Mouse (Mus musculus): Measurements from ENCODE around the gene Ebi3. TPM values are rescaled to one million over a fixed set of nuclear protein-coding genes. Genes with fewer than 3 reads are reported as not detected.

The Ebi3 gene
- polyA plus RNA-seq, 1 experiment from 2014 or later, result 5.1 TPM

DNA sequence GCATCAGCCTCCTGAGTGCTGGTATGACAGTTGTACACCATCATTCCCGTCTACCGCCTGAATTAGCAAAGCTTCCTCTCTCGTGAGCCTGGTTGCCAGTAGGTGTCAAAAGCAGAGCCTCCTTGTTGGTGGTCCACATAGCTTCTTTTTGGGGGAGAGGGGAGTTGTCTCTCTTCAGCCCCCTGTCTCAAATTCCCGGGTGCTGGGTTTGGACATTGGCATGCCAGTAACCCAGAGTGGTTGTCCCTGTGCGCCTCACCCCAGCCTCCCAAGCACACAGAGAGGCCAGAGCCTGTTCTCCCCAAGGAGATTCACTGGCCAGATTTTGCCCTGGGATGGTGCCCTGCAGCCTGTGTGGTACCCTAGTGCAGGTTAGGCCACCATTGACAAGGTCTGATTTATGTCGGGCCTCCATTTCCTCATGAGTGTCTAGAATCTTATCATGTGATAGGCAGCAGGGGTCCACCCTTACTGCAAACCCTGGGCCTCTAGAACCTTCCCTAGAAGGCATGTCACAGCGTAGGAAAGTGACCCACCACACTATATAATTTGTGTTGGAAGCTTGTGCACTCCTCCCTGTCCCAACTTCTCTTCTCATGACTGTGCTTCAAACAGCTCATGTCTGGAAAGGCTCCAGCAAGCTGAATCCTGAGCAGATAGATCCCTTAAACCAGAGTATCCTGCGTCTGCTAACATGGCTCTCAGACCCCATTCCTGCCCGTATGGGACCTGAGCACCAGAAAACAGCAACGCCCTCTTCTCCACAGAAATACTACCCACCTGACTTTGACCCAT, 7.7 kb downstream of the Ebi3 start:
- 78% methylated on average over 10 of the region's 10 CpGs for WGBS
- Histone ChIP-seq H3K4me3 (peak overlapping the region; percentile 51), H3K27ac (replicated peaks) (peak overlapping the region; percentile 96), H3K36me3 (peaks cover 40% of the 10 kb centered on the region), H3K9me3 (no peaks in the 10 kb centered on the region), H3K9ac (peak overlapping the region; percentile 67), H3K27me3 (peaks cover 4% of the 10 kb centered on the region), H3K4me1 (replicated peaks) (peaks cover 46% of the 10 kb centered on the region), H3K4me2 (peak overlapping the region; percentile 64)
- no peak for ATAC-seq (ENCODE audit: low read depth)

DNA sequence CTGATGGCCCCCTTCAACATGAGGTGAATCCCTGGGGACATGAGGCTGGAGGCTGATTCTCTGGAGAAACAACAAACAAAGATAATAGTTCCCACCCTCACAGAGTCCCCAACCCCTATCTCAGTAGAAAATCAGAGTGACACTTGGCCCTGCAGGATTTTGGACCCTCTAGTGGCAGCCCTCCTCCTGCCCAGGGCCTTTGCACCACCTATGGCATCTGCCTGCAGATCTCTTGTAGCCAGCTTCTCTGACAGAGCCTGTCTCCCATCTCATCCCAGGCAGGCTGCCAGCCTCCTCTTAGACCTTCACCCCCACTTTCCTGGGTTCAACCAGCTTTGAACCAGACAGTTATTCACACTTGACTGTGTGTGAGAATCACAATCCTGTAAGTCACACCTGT, 8.4 kb downstream of the Ebi3 start:
- Histone ChIP-seq H3K27ac (replicated peaks) (no peak overlapping the region), H3K4me2 (no peak overlapping the region), H3K4me1 (replicated peaks) (peaks cover 42% of the 10 kb centered on the region), H3K36me3 (peaks cover 45% of the 10 kb centered on the region), H3K9me3 (no peaks in the 10 kb centered on the region), H3K9ac (no peak overlapping the region), H3K27me3 (no peaks in the 10 kb centered on the region), H3K4me3 (no peak overlapping the region)
- ATAC-seq (ENCODE audit: low read depth), result no peak

DNA sequence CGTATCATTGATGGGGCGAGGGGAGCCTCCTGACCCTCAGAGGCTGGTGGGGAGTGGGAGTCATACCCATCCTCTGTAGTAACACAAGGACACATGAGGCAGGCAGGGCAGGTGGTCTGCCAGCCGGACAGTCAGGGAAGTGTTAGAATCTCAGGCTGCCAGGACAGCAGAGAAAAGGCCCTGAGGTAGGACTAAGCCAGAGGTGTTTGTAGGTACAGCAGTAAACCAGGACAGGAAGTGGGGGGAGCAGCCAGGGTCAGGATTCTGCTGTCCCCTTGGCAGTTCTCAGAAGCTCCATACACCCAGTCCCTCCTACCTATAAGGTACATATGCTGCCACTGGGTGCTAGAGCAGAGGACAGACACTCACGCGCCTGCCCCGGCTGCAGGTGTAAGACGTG, 9.2 kb downstream of the Ebi3 start:
- no peak overlapping the region for H3K9ac ChIP-seq
- no peak overlapping the region for H3K4me2 ChIP-seq
- no peak overlapping the region for H3K4me3 ChIP-seq
- H3K9me3 ChIP-seq, result no peaks in the 10 kb centered on the region
- ATAC-seq (ENCODE audit: low read depth), result no peak
- WGBS, result 93% methylated on average over 7 of the region's 7 CpGs
- no peak overlapping the region for H3K27ac ChIP-seq (replicated peaks)
- no peaks in the 10 kb centered on the region for H3K27me3 ChIP-seq
- peaks cover 52% of the 10 kb centered on the region for H3K36me3 ChIP-seq
- peaks cover 34% of the 10 kb centered on the region for H3K4me1 ChIP-seq (replicated peaks)

DNA sequence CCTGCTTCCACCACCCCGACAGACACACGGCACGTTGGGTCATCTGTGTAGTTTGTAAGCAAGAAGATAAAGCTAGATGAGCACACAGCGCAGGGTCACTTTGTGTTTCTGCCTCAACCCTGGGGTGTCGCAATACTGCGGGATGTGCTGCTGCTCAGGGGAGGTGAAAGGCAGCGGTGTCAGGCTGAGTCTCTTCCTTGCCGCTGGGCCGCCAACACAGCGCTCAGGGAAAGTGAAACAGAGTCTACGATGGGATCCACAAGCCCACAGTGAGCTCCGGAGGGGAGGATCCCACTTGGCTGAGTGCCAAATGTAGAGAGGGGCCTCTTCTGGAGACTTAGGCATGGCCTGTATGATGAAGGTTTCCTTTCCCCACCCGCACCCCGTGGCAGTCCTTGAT, 10.7 kb downstream of the Ebi3 start:
- 80% methylated on average over 14 of the region's 14 CpGs for WGBS
- H3K4me2 ChIP-seq, result no peak overlapping the region
- peaks cover 68% of the 10 kb centered on the region for H3K36me3 ChIP-seq
- H3K4me1 ChIP-seq (replicated peaks), result peaks cover 29% of the 10 kb centered on the region
- H3K9ac ChIP-seq, result no peak overlapping the region
- H3K4me3 ChIP-seq, result no peak overlapping the region
- H3K27me3 ChIP-seq, result no peaks in the 10 kb centered on the region
- H3K9me3 ChIP-seq, result no peaks in the 10 kb centered on the region
- no peak for ATAC-seq (ENCODE audit: low read depth)
- peak overlapping the region; percentile 23; the same call in 1 of the 2 replicates for H3K27ac ChIP-seq (replicated peaks)

DNA sequence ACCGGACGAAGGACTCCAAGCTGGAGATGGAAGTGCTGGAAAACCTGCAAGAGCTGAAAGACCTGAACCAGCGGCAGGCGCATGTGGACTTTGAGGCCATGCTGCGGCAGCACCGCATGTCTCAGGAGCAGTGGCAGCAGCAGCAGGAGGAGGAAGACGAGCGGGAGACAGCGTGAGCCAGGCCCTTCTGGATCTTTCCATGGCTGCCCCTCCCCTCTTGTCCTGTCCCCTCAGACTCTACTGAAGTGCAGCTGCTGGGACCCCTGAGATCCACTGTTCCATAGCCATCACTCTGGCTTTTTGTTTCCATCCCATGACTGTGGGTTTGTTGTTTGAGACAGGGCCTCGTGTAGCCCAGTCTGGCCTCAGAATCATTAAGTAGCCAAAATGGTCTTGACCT, 12.1 kb downstream of the Ebi3 start:
- Histone ChIP-seq H3K36me3 (peaks cover 68% of the 10 kb centered on the region), H3K27me3 (no peaks in the 10 kb centered on the region), H3K9me3 (no peaks in the 10 kb centered on the region), H3K9ac (no peak overlapping the region), H3K4me1 (replicated peaks) (peaks cover 36% of the 10 kb centered on the region), H3K27ac (replicated peaks) (no peak overlapping the region), H3K4me3 (no peak overlapping the region), H3K4me2 (no peak overlapping the region)
- no peak for ATAC-seq (ENCODE audit: low read depth)
- 91% methylated on average over 10 of the region's 10 CpGs for WGBS

DNA sequence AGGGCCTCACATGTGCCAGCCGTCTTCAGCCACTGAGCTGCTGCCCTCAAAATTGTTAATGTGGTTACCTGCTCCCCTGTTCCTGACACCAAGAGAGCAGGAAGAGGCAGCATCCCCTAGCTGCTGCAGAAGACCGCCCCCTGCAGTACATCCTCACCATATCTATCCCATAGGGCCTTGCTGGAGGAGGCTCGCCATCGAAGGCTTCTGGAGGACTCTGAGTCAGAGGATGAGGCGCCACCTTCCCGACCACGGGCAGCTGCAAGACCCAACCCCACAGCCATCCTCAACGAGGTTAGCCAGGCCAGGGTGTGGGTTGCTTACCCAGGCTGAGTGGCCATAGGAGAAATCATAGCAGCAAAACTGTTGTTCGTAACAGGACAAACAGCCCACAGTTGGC, 12.6 kb downstream of the Ebi3 start:
- no peaks in the 10 kb centered on the region for H3K9me3 ChIP-seq
- WGBS, result 86% methylated on average over 9 of the region's 9 CpGs
- ATAC-seq (ENCODE audit: low read depth), result no peak
- H3K27ac ChIP-seq (replicated peaks), result no peak overlapping the region
- peaks cover 68% of the 10 kb centered on the region for H3K36me3 ChIP-seq
- no peak overlapping the region for H3K4me3 ChIP-seq
- H3K27me3 ChIP-seq, result no peaks in the 10 kb centered on the region
- peaks cover 36% of the 10 kb centered on the region for H3K4me1 ChIP-seq (replicated peaks)
- no peak overlapping the region for H3K9ac ChIP-seq
- H3K4me2 ChIP-seq, result no peak overlapping the region

DNA sequence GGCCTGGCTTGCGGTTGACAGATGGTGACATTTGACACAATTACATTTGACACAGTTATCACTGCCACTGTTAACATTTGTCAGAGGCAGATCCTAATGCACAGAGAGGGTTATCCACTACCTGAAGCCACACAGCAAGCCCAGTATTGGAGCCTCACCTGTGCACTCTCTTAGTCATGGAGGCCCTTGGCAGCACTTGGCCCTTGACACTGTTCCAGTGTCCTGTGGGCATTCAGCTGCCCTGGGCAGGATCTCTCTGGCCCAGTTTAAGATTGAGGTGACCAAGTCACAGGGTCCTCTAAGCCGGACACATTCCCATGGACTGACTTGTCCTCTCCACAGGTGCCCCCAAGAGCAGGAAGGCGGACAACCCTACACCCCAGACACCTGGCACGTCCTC, 14.7 kb downstream of the Ebi3 start:
- ATAC-seq (ENCODE audit: low read depth), result no peak
- Histone ChIP-seq H3K4me1 (replicated peaks) (peaks cover 51% of the 10 kb centered on the region), H3K27ac (replicated peaks) (no peak overlapping the region), H3K27me3 (no peaks in the 10 kb centered on the region), H3K9me3 (no peaks in the 10 kb centered on the region), H3K9ac (no peak overlapping the region), H3K36me3 (peaks cover 53% of the 10 kb centered on the region), H3K4me2 (no peak overlapping the region), H3K4me3 (no peak overlapping the region)
- 100% methylated on average over 4 of the region's 4 CpGs for WGBS

DNA sequence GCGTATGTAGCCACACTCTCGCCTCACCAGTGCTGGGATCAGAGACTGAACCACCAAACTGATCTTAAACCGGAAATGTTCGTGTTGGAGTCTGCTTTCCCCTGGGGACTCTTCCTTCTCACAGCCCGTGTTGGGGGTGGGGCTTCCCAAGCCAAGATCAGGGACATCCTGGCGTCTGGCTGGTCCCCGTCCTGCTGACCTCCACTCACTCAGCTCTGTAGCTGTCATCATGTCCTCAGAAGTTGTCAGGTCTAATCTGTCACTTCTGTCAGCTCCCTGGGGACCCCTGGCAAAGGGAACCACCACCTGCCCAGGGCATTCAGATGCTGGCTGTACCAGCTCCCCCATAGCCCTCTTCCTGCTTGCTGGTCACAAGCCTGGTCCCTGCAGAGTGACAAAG, 15.8 kb downstream of the Ebi3 start:
- H3K27ac ChIP-seq (replicated peaks), result peak overlapping the region; percentile 93
- no peak for ATAC-seq (ENCODE audit: low read depth)

DNA sequence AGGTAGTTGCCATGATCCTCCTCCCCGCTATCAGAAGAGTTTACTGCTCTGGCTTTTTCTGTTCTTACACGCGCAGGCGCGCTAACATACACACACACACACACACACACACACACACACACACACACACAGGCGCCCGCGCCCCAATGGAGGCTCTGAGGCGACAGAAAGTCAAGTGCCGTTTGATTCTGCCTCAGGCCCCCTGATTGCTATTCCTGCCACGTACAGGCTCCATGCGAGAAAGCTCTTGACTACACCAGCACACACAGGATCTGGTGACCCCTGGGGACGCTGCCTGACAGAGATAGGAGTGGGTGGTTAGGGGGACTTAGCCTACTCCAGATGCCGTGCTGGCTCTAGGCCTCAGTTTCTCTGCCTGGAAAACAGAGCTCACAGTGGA, 17.1 kb downstream of the Ebi3 start:
- ATAC-seq (ENCODE audit: low read depth), result peak; percentile 75
- H3K36me3 ChIP-seq, result peaks cover 53% of the 10 kb centered on the region
- H3K27ac ChIP-seq (replicated peaks), result peak overlapping the region; percentile 93
- H3K4me3 ChIP-seq, result peak overlapping the region; percentile 69
- WGBS, result 8% methylated on average over 14 of the region's 14 CpGs
- H3K9ac ChIP-seq, result peak overlapping the region; percentile 96
- H3K4me2 ChIP-seq, result peak overlapping the region; percentile 88
- H3K9me3 ChIP-seq, result no peaks in the 10 kb centered on the region
- H3K27me3 ChIP-seq, result no peaks in the 10 kb centered on the region
- peaks cover 62% of the 10 kb centered on the region for H3K4me1 ChIP-seq (replicated peaks)

More for the DNA sequence above, 15.8 kb downstream of the Ebi3 start:
- WGBS, result 57% methylated on average over 7 of the region's 7 CpGs
- Histone ChIP-seq H3K4me3 (no peak overlapping the region), H3K4me2 (no peak overlapping the region), H3K9me3 (no peaks in the 10 kb centered on the region), H3K27me3 (no peaks in the 10 kb centered on the region), H3K36me3 (peaks cover 54% of the 10 kb centered on the region), H3K9ac (peak overlapping the region; percentile 96; the same call in 1 of the 2 replicates), H3K4me1 (replicated peaks) (peaks cover 58% of the 10 kb centered on the region)

DNA sequence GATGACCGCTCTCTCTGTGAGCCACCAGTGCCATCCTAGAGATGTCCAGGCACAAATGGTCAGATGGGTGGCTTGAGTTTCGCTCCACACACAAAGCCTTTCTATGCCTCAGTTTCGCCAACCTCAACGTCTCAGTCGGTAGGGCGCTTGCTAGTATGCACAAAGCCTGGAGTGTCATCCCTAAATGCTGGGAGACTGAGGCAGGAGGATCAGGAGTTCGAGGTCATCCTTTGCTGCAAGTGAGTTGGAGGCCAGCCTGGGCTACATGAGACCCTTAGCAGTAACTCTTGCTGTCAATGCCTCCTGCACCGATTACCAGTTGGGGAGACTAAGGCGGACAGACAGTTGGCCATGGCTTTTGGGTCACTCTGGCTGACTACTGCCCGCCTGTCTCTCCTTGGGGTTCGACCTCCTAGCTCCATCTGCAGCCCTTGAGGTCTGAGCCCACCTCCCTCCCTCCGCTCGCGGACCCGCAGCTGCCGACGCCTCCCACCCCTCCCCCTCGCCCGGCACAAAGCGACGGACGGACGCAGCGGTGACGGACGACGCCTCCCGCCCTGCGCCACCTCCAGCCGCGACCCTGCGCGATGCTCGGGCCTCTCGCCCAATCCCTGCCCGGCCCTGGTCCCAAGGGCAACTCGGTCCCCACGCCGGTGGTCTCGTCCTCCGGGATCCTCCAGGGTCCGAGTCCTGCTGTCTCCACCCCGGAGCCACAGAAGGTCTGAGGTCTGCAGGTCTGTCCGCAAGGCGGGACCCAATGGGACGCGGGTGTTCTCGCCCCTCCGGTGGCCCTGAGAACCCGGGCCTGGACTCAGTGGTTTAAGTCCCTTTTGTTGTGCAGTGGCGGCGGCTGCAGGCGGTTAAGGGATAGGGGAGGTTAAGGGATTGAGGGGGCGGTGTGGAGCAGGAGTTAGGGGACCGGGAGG, 17.8 kb downstream of the Ebi3 start, which contains the start of gene Shd:
Gene Shd (plus strand): TSS at position 502 of the 926 bp plus-strand sequence.
- Histone ChIP-seq H3K4me2 (peak within 1 kb of the TSS; percentile 88), H3K4me1 (replicated peaks) (peaks cover 62% of the 10 kb centered on the region), H3K4me3 (peak within 1 kb of the TSS; percentile 69), H3K27me3 (no peaks in the 10 kb centered on the region), H3K9ac (peak within 1 kb of the TSS; percentile 96), H3K27ac (replicated peaks) (peak within 1 kb of the TSS; percentile 93), H3K36me3 (peaks cover 52% of the 10 kb centered on the region), H3K9me3 (no peaks in the 10 kb centered on the region)
- ATAC-seq (ENCODE audit: low read depth), result peak; percentile 59
- WGBS, result 7% methylated on average over 54 of the region's 55 CpGs

DNA sequence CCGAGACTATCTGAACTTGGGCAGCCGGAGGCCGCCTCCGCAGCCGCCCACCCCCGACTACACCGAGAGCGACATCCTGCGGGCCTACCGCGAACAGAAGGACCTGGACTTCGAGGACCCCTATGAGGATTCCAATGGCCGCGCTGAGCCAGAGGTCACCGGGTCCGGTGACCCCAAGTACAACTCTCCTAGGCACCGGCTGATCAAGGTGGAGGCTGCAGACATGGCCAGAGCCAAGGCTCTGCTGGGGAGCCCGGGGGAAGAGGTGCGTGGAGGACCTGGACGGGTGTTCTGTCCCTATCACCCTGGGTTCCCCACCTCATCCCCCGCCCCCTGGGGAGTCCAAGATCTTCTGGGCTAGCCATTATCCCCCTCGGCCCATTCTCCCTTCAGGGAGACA, 19.0 kb downstream of the Ebi3 start:
- H3K4me3 ChIP-seq, result peak overlapping the region; percentile 69
- 0 out of 2 replicates have a peak overlapping the region, but pooled peaks have one; percentile 93 for H3K27ac ChIP-seq (replicated peaks)
- H3K9me3 ChIP-seq, result no peaks in the 10 kb centered on the region
- H3K9ac ChIP-seq, result peak overlapping the region; percentile 96
- 24% methylated on average over 22 of the region's 22 CpGs for WGBS
- H3K4me2 ChIP-seq, result peak overlapping the region; percentile 88
- H3K4me1 ChIP-seq (replicated peaks), result peaks cover 67% of the 10 kb centered on the region
- H3K36me3 ChIP-seq, result peaks cover 48% of the 10 kb centered on the region
- no peak for ATAC-seq (ENCODE audit: low read depth)
- no peaks in the 10 kb centered on the region for H3K27me3 ChIP-seq

DNA sequence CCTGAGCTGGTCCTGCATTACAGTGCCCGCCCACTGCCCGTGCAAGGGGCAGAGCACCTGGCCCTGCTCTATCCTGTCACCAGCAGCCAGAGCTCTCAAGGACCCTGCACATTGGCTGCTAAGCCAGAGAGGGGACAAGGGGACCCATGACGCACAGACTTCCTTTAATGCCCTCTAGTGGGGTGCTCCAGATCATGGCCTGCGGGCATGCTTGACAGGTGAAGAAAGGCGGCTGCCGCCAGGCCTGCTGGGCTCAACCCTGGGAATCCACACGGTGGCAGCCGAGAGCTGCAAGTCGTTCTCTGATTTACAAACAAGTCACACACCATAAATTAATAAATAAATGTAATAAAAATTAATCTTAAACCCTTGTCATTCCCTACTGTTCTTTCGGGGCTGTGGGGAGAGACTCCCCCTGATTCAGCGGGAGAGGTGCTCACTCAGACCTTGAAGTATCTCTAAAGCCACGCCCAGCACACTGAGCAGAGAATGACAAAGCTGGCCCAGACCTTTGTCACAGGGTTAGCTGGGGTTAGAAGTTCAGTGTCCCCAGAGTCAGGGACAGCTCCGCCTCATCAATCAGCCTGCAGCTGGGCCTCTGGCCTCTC, 23.9 kb downstream of the Ebi3 start:
- Histone ChIP-seq H3K4me3 (no peak overlapping the region), H3K36me3 (peaks cover 31% of the 10 kb centered on the region), H3K9ac (peak overlapping the region; percentile 52), H3K27me3 (no peaks in the 10 kb centered on the region), H3K27ac (replicated peaks) (peak overlapping the region; percentile 65), H3K9me3 (no peaks in the 10 kb centered on the region), H3K4me2 (no peak overlapping the region), H3K4me1 (replicated peaks) (peaks cover 36% of the 10 kb centered on the region)
- WGBS, result 13% methylated on average over 13 of the region's 13 CpGs
- peak; percentile 71 for ATAC-seq (ENCODE audit: low read depth)
